Mouse (Mus musculus) gastrocnemius, postnatal 14 days (tissue): ENCODE results near the gene Gm12216. TPM values are rescaled to one million over a fixed set of nuclear protein-coding genes. Genes with fewer than 3 reads are reported as not detected.

Experiments
- microRNA-seq, 2 experiments: library from miRNA; unstranded; fragments of <30 nt; microRNA quantifications; one replicate each; pipeline ENCODE4 v1.2.0; 2021
- total RNA-seq, 2 experiments: library from RNA; stranded (reverse); gene quantifications; 2 replicates each; pipeline ENCODE4 v1.2.3; 2021

Gm12216 gene
- total RNA-seq, 2 experiments from 2014 or later: 2.1 to 3.7 TPM

Small RNAs within 50 kb of the gene (microRNA-seq; reads per million reads assigned to microRNA genes)
- 0 reads per million in 2 experiments for gene Mir7671

Other genes with a start within 250 kb of the Gm12216 start
- gene Il4, start 240.6 kb downstream of the Gm12216 start, total RNA-seq: not detected
- gene Il13, start 224.6 kb downstream of the Gm12216 start, total RNA-seq: not detected
- gene Rad50, start 151.9 kb downstream of the Gm12216 start, total RNA-seq: 1 to 10 TPM; 5.2 to 6.7 TPM
- not detected for gene Il5, start 138.5 kb downstream of the Gm12216 start, total RNA-seq
- 1 to 10 TPM; 8.7 to 9.1 TPM for gene Irf1, start 89.2 kb downstream of the Gm12216 start, total RNA-seq
- gene Gm17334, start 86.1 kb downstream of the Gm12216 start, total RNA-seq: under 1 TPM; 0.23 to 0.33 TPM
- 10 to 100 TPM; 11.1 to 11.2 TPM for gene Slc22a5, start 32.4 kb upstream of the Gm12216 start, total RNA-seq
- 1 to 10 TPM; 1.3 to 1.7 TPM for gene Slc22a21, start 121.1 kb upstream of the Gm12216 start, total RNA-seq
- gene Slc22a4, start 168.8 kb upstream of the Gm12216 start, total RNA-seq: 1 to 10 TPM in 1 of 2 experiments, under 1 TPM in 1; 0.89 to 1.4 TPM
- gene Pdlim4, start 209.8 kb upstream of the Gm12216 start, total RNA-seq: 10 to 100 TPM; 15.6 to 18.8 TPM
- gene P4ha2, start 240.8 kb upstream of the Gm12216 start, total RNA-seq: 10 to 100 TPM; 19.9 to 21.2 TPM